Mouse (Mus musculus) cerebellum, postnatal 36 days (tissue): ENCODE results near the gene Tenm2.

Source experiments
- DNase-seq, 2 experiments: peaks; one replicate each; pipeline ENCODE4 v3.0.0; 2021 to 2022; ENCODE audit warnings: mixed read lengths in 2 of 2

Tenm2 gene

GRCm38 (mm10) chr11:36553286-36553685 lies 682.5 kb downstream of the Tenm2 start:
- no peak for DNase-seq

GRCm38 (mm10) chr11:36550649-36551048 lies 685.1 kb downstream of the Tenm2 start:
- no peak for DNase-seq

GRCm38 (mm10) chr11:36549398-36550139 lies 686.2 kb downstream of the Tenm2 start:
- no peak for DNase-seq

GRCm38 (mm10) chr11:36548139-36548538 lies 687.6 kb downstream of the Tenm2 start:
- no peak for DNase-seq

- DNase-seq: no peak
These were observed 697.6 kb downstream of the Tenm2 start for GRCm38 (mm10) chr11:36538144-36538543.

- no peak for DNase-seq
These were observed 698.1 kb downstream of the Tenm2 start for GRCm38 (mm10) chr11:36537573-36538133.

GRCm38 (mm10) chr11:36535591-36535990 lies 700.2 kb downstream of the Tenm2 start:
- no peak for DNase-seq

GRCm38 (mm10) chr11:36531614-36532013 lies 704.1 kb downstream of the Tenm2 start:
- no peak for DNase-seq

- DNase-seq: no peak
These were observed 708.3 kb downstream of the Tenm2 start for GRCm38 (mm10) chr11:36527509-36527908.

- peak; percentile 85 to 88 for DNase-seq
These were observed 709.4 kb downstream of the Tenm2 start for GRCm38 (mm10) chr11:36526381-36526780.

- DNase-seq: no peak
These were observed 723.3 kb downstream of the Tenm2 start for GRCm38 (mm10) chr11:36512468-36512867.

- no peak for DNase-seq
These were observed 727.5 kb downstream of the Tenm2 start for GRCm38 (mm10) chr11:36508312-36508711.

GRCm38 (mm10) chr11:36494898-36495548 lies 740.7 kb downstream of the Tenm2 start:
- peak; percentile 23 to 30 for DNase-seq

- DNase-seq: peak; percentile 11 to 13
These were observed 743.5 kb downstream of the Tenm2 start for GRCm38 (mm10) chr11:36492274-36492673.

GRCm38 (mm10) chr11:36490085-36490484 lies 745.7 kb downstream of the Tenm2 start:
- no peak for DNase-seq

- DNase-seq: no peak
These were observed 747.1 kb downstream of the Tenm2 start for GRCm38 (mm10) chr11:36488666-36489065.

GRCm38 (mm10) chr11:36486092-36486491 lies 749.7 kb downstream of the Tenm2 start:
- DNase-seq: no peak

- DNase-seq: no peak
These were observed 751.2 kb downstream of the Tenm2 start for GRCm38 (mm10) chr11:36484466-36485069.

- no peak for DNase-seq
These were observed 753.6 kb downstream of the Tenm2 start for GRCm38 (mm10) chr11:36482136-36482535.

- no peak for DNase-seq
These were observed 754.2 kb downstream of the Tenm2 start for GRCm38 (mm10) chr11:36481524-36481923.

- DNase-seq: no peak
These were observed 754.7 kb downstream of the Tenm2 start for GRCm38 (mm10) chr11:36481086-36481485.

GRCm38 (mm10) chr11:36469811-36470551 lies 765.8 kb downstream of the Tenm2 start:
- no peak for DNase-seq

- DNase-seq: no peak
These were observed 777.3 kb downstream of the Tenm2 start for GRCm38 (mm10) chr11:36458451-36458850.
